Mouse (Mus musculus) adrenal gland, adult 2 months (tissue): ENCODE data around the gene Exoc3l4. TPM values are rescaled to one million over a fixed set of nuclear protein-coding genes. Genes with fewer than 3 reads are reported as not detected.

Experiments used
- DNase-seq: peaks from one replicate; pipeline ENCODE4 v3.0.0; 2021
- polyA plus RNA-seq: library from polyadenylated mRNA; depleted of rRNA; stranded (reverse); fragments of >200 nt; gene quantifications from 2 replicates; pipeline ENCODE4 v1.2.3, GENCODE M21; 2012
- total RNA-seq, 2 experiments: library from RNA; stranded (reverse); gene quantifications; 2 replicates each; pipeline ENCODE4 v1.2.3; 2021

The Exoc3l4 gene
- total and polyA plus RNA-seq, 3 experiments = 4.7 to 13.9 (median 7.7) TPM

DNA sequence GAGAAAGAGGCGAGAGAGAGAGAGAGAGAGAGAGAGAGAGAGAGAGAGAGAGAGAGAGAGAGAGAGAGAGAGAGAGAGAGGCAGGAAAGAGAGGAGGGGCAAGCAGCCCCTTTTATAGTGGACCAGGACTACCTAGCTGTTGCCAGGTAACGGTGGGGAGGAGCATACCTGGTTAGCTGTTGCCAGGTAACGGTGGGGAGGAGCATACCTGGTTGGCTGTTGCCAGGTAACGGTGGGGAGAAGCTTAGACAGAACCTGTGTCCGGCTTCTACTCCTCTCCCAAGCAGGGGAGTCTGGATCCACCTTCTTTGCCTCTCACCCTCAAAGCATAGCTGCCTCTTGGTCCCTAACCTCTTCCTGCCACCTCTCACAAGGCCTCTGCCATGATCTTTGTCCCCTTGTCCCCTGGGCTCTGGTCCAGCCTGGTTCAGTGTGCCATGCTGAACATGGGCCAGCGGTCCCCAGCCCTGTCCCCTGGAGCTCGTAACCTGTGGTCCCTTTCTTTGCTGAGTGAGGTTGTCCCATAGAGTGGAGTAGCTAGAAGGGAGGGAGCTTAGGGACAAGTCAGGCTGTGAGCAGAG is 17.4 kb downstream of the Exoc3l4 start:
- no peak for DNase-seq

DNA sequence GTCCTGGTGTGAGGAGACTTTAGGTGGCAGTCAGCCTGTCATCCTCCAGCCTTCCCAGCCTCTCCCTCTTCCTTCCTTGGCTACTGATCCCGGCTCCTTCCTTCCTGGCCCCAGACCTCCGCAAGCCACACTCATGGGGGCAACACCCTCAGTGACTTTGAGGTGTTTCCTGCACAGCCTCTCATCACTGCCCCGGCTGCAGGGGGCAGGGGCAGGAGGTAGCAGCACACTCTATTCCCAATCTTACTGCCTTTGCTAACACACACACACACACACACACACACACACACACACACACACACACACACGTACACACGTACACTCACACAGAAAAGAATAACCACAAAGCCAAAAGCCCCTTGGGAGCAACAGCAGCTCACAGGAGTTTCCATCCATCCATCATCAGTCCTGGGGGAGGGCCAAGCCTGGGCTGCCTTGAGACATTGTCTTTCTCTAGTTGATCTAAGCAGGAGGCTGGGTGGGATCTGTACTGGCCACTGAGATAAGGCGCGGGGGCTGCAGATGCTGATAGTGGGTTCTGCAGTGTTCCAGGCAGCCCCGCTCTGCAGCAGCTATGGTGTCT is 18.0 kb downstream of the Exoc3l4 start:
- peak; percentile 74 for DNase-seq

DNA sequence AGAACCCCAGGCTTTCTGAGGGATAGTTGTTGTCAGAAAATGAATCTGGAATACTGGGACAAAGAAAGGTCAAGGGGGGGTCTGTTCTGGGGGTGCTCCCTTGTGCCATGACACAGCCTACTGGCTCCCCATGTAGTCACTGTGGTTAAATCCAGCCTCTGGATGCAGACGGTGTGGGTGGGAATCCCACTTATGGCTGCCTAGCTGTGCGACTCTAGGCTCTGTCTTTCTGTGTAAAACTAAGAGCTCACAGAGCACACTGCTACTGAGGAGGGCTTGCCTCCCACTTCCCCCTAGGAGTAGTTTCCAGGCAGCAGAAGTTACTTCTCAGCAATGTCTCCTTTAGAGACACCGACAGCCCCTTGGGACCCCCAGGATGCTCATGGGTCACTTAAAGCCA is 19.4 kb downstream of the Exoc3l4 start:
- no peak for DNase-seq

DNA sequence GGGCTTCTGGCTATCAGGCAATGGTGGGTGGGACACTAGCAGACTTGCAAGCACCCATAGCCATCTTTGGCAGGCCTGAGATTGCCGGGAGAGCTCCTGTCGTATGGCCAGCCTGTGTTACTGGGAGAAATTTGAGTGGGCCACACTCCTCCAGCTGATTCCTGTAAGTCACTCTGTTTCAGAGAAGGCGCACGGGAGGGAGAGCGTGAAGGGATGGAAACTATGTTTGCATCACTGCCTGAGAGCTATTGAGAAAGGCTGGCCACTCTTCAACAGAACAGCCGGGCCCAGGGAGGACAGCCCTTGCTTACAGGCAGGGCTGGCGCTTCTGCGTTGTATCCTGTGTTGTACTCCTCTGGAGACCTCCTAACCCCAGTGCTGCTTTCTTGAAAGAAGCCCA is 19.8 kb downstream of the Exoc3l4 start:
- no peak for DNase-seq

DNA sequence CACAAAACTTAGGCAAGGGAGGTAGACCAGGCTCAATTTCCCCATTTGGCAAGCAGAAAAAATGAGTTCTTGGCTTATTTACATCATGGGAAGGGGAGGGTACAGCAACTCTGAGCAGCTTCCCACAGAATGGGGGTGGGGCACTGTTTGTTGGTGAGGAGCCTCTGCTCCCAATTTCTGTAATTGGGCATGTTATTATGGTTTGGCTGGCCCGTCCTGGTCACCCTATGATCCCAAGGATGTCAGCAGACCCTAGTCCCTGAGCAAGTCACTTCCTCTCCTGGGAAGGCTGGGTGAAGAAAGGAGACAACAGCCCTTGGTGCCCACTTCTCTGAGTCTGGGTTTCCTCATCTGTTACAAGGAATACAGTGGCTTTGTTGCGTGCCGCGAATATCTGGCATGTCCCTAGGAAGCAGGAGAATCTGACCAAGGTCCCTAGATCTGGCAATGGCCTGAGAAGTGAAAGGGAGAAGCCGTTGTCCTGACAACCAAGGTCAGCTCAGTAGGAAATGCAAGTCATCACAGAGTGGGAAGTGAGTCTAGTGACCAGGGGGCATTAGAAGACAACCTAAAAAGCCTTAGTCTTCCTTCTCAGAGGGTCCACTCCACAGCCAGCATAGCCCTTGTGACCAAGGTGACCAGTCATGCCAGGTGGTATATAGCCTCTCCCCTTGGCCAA is 20.5 kb downstream of the Exoc3l4 start:
- peak; percentile 85 for DNase-seq

GRCm38 (mm10) chr12:111438850-111439249 is 22.0 kb downstream of the Exoc3l4 start:
- no peak for DNase-seq

- DNase-seq = no peak
Observed at GRCm38 (mm10) chr12:111440701-111441373, 24.0 kb downstream of the Exoc3l4 start.

DNA sequence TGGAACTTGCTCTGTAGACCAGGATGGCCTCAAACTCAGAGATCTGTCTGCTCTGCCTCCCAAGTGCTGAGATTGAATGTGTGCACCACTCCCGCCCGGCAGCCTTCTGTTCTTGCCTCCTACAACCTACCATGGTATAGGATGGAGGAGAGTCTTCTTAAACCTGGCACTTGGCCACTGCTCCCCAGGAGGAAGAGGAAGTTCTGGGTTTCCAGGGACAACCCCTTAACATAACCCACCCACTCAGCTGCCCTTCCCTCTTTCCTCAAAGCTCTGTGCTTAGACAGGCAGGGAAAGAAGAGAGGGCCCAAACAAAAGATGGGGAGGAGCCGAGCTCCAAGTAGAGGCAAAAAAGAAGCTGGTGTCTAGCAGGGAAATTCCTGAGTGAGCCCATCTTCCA is 24.7 kb downstream of the Exoc3l4 start:
- no peak for DNase-seq

GRCm38 (mm10) chr12:111442309-111443010 is 25.6 kb downstream of the Exoc3l4 start, which contains the start of gene Tnfaip2:
Gene Tnfaip2 (plus strand): TSS chr12:111442469.
- peak; percentile 91 for DNase-seq

- no peak for DNase-seq
Observed at GRCm38 (mm10) chr12:111443011-111443870, 26.4 kb downstream of the Exoc3l4 start.

- DNase-seq = no peak
Observed at GRCm38 (mm10) chr12:111443921-111444831, 27.4 kb downstream of the Exoc3l4 start.

DNA sequence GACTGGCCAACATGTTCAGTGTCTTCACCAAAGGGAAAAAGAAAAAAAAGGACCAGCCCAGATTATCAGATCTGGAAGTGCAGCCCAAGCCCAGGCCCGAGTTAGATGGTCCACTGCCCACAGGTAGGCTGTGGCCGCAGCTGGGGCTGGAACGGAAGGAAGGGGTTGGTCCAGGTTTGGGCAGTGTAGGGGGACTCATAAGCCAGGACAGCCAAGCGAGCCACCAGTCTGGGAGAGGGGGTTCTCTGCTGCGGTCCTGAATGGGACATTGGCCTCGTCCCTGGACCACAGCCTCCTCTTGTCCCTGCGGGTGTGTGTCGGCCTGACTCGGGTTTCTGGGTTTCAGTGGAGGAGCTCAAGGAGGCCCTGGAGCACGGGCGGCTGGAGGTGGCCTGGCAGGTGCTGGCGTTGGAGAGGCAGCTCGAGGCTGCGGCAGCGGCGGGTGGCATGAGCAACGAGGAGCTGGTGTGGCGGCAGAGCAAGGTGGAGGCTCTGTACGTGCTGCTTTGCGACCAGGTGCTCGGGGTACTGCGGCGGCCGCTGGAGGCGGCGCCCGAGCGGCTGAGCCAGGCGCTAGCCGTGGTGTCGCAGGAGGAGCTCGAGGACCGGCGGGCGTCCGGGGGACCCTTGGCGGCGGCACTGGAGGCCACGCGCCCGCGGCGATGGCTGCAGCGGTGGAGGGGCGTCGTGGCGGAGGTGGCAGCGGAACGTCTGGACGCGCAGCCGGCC is 28.5 kb downstream of the Exoc3l4 start:
- no peak for DNase-seq

DNA sequence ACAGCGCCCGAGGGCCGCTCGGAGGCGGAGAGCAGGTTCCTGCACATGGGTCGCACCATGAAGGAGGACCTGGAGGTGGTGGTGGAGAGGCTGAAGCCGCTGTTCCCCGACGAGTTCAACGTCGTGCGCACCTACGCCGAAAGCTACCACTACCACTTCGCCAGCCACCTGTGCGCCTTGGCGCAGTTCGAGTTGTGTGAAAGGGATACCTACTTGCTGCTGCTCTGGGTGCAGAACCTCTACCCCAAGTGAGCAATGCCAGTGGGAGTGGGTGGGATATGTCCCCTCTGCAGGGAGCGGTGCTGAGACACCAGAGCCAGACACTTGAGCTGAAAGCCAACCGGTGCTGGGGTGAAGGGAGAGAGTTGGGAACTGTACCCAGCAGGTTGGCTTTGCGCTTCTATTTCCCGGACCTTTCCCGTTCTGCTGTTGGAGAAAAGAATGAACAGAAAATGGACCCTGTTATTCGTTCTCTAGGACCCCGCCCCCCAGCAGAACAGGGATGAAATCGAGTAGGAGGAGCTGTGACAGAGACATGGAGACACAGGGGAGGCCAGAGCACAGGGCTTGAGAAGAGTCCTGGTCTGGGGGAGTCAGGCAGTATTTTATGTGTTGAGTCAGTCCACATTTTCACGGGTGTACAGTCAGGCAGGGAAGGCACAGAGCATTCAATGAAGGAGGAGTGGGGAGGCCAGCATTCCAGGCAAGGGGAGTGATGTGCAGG is 29.2 kb downstream of the Exoc3l4 start:
- no peak for DNase-seq

DNA sequence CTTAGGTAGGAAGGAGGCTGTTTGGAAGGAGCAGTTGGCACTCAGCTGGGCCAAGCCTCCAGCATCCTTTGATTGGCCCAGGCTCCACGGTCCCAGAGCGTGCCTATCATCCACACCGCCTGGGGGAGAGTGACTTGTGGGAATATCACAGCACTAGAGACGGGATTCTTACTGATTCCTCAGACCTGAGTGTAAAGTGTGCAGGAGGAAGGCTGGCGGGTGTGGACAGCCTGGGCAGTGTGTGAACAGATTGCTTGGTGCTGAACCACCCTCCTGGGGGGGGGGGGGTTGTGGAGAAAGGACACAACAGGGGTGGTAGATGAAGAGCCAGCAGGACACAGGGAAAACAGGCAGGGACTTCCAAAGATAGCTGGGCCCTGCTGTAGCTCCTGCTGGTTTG is 29.9 kb downstream of the Exoc3l4 start:
- no peak for DNase-seq

DNA sequence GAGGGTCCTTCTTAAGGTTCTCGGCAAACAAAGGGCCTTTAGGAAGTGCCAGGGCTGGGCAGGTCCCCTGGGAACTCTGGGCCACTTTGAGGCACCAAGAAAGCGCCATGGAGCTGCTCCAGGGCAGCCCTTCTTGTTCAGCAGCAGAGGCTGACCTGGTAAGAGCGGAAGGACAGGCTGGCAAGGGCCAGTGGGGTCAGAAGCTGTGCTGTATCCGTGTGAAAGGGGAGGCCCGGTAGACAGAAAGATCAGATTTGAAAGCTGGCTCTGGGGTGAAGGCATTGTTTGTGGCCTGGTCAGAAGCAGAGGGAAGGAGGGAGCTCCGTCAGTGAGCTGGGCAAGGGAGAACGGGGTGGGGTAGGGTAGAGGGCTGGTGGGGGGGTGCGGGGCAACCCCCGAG is 30.5 kb downstream of the Exoc3l4 start:
- no peak for DNase-seq

DNA sequence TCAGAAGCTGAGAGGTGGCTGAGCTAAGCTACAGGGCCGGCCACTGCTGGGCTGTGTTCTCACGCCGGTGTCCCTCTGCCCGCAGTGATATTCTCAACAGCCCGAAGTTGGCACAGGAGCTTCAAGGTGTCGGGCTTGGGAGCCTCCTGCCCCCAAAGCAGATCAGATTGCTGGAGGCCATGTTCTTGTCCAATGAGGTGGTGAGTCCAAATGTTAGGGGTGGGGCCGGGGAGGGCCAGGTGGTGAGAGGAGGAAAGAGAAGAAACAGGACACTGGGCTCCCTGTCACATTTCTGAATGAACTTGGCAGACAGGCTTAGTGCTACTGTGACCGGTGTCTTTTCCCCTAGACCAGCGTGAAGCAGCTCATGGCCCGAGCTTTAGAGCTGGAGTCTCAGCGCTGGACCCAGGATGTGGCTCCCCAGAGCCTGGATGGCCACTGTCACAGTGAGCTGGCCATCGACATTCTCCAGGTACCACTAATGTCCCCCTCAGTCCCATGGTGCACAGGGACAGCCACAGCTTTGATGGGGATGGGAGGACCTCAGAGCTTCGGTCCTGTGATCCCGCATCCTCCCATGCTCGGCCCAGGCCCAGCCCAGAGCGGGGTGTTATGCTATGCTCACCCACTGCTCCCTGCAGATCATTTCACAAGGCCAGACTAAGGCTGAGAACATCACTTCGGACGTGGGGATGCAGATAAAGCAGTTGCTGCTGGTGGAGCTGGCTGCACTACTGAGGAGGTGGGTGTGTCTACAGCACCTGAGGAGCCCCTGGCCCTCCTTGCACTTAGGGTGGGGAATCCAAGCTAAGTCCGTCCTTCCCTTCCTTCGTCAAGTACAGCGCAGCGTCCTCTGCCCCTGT is 31.3 kb downstream of the Exoc3l4 start:
- DNase-seq = no peak

GRCm38 (mm10) chr12:111448931-111449705 is 32.3 kb downstream of the Exoc3l4 start:
- DNase-seq = peak; percentile 77
